Mouse (Mus musculus) stomach, embryonic 15.5 days (tissue): ENCODE data around the gene Stx8. TPM values are rescaled to one million over a fixed set of nuclear protein-coding genes. Genes with fewer than 3 reads are reported as not detected.
A peak's percentile ranks its signal among the peaks of the same experiment; 100 is the strongest.

ENCODE experiments used
- ATAC-seq: fragments of 200-750 bp; cut with Nextera tagmentation; 2 replicates; pipeline ENCODE4 v1.8.0; 2017; ENCODE audit warnings: low read depth, moderate number of reproducible peaks, moderate TSS enrichment; ENCODE audit not compliant: insufficient read depth, low FRiP score
- H3K27ac ChIP-seq: fragments of 300-500 bp; sonication (generic); 2 replicates; pipeline ENCODE4 v1.5.1; 2015; ENCODE audit warnings: mild to moderate bottlenecking, inconsistent platforms
- H3K27me3 ChIP-seq: fragments of 300-500 bp; sonication (generic); replicated peaks from 2 replicates; pipeline ENCODE4 v1.6.1; 2015; ENCODE audit warnings: inconsistent platforms
- H3K36me3 ChIP-seq: fragments of 300-500 bp; sonication (generic); 2 replicates; pipeline ENCODE4 v1.6.1; 2015; ENCODE audit warnings: inconsistent platforms
- H3K4me1 ChIP-seq: fragments of 300-500 bp; sonication (generic); 2 replicates; pipeline ENCODE4 v1.6.1; 2015; ENCODE audit warnings: inconsistent platforms
- H3K4me2 ChIP-seq: fragments of 300-500 bp; sonication (generic); 2 replicates; pipeline ENCODE4 v1.6.1; 2015; ENCODE audit warnings: mild to moderate bottlenecking, inconsistent platforms
- H3K4me3 ChIP-seq: fragments of 300-500 bp; sonication (generic); replicated peaks from 2 replicates; pipeline ENCODE4 v1.5.1; 2015; ENCODE audit warnings: inconsistent platforms
- H3K9ac ChIP-seq: fragments of 300-500 bp; sonication (generic); 2 replicates; pipeline ENCODE4 v1.6.1; 2015; ENCODE audit warnings: inconsistent platforms
- H3K9me3 ChIP-seq: fragments of 300-500 bp; sonication (generic); 2 replicates; pipeline ENCODE4 v1.6.1; 2016; ENCODE audit warnings: inconsistent platforms
- WGBS: fragments of 180-500 bp; shearing (Covaris S2); methylation state at CpG from one replicate; pipeline ENCODE4 v1.1.7; 2015; 5-methylcytosine and 5-hydroxymethylcytosine counted together
- polyA plus RNA-seq: library from polyadenylated mRNA; unstranded; fragments of >200 nt; fragmentation: Nextera tagmentation; extraction: Ambion mirVana; gene quantifications from 2 replicates; pipeline ENCODE4 v1.2.1, GENCODE M21; 2015

Stx8 gene
- polyA plus RNA-seq, 1 experiment from 2014 or later = 55.9 TPM

GRCm38 (mm10) chr11:68208582-68208981, 242.6 kb downstream of the Stx8 start:
- ATAC-seq = no peak
- Histone ChIP-seq H3K36me3 (no peaks in the 10 kb centered on the region), H3K4me1 (peaks cover 17% of the 10 kb centered on the region), H3K4me2 (no peak overlapping the region), H3K27me3 (no peaks in the 10 kb centered on the region), H3K27ac (peak overlapping the region; percentile 68), H3K9me3 (no peaks in the 10 kb centered on the region), H3K9ac (no peak overlapping the region), H3K4me3 (no peak overlapping the region)
- WGBS = 59% methylated on average over 1 of the region's 1 CpGs

GRCm38 (mm10) chr11:68209506-68209905, 243.5 kb downstream of the Stx8 start:
- no peak overlapping the region for H3K9ac ChIP-seq
- 76% methylated on average over 4 of the region's 4 CpGs for WGBS
- no peaks in the 10 kb centered on the region for H3K9me3 ChIP-seq
- H3K36me3 ChIP-seq = no peaks in the 10 kb centered on the region
- H3K27ac ChIP-seq = peak overlapping the region; percentile 52; the same call in 1 of the 2 replicates
- no peak overlapping the region for H3K4me2 ChIP-seq
- H3K4me1 ChIP-seq = peaks cover 16% of the 10 kb centered on the region
- no peak overlapping the region for H3K4me3 ChIP-seq
- no peak for ATAC-seq
- no peaks in the 10 kb centered on the region for H3K27me3 ChIP-seq

DNA sequence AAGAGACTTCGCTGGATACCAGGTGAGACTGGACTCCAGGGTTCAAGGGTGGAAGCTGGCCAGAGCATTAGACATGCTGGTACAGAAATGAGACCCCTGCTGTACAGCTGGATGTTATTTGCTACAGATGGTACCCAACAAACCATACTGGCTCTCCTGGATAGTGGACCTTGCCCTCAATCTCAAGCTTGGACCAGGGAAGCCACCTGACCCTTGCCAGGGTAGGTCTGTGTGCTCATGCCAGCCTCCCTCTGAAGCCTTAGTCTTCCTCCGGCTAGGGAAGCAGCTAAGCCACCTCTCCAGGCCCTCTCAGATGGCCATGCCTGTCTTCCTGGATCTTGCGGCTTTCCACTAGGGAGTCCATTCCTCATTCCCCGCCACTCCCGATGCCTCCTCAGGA, 244.7 kb downstream of the Stx8 start:
- H3K27me3 ChIP-seq = no peaks in the 10 kb centered on the region
- no peak overlapping the region for H3K27ac ChIP-seq
- H3K4me3 ChIP-seq = no peak overlapping the region
- no peak overlapping the region for H3K4me2 ChIP-seq
- no peak overlapping the region for H3K9ac ChIP-seq
- no peak for ATAC-seq
- peaks cover 12% of the 10 kb centered on the region; the same call in 1 of the 2 replicates for H3K4me1 ChIP-seq
- no peaks in the 10 kb centered on the region for H3K9me3 ChIP-seq
- H3K36me3 ChIP-seq = no peaks in the 10 kb centered on the region
- 88% methylated on average over 5 of the region's 5 CpGs for WGBS

- 0 out of 2 replicates have a peak, but pooled peaks have one; percentile 25 for ATAC-seq
- H3K27ac ChIP-seq = no peak overlapping the region
- H3K36me3 ChIP-seq = no peaks in the 10 kb centered on the region
- H3K4me2 ChIP-seq = no peak overlapping the region
- H3K27me3 ChIP-seq = no peaks in the 10 kb centered on the region
- no peak overlapping the region for H3K4me3 ChIP-seq
- H3K4me1 ChIP-seq = peaks cover 23% of the 10 kb centered on the region; the same call in 1 of the 2 replicates
- no peak overlapping the region for H3K9ac ChIP-seq
- no peaks in the 10 kb centered on the region for H3K9me3 ChIP-seq
- WGBS = 34% methylated on average over 8 of the region's 8 CpGs
Measured at GRCm38 (mm10) chr11:68211924-68212578, 246.1 kb downstream of the Stx8 start.

GRCm38 (mm10) chr11:68213896-68214295, 247.9 kb downstream of the Stx8 start:
- WGBS = 64% methylated on average over 3 of the region's 3 CpGs
- Histone ChIP-seq H3K4me2 (no peak overlapping the region), H3K4me3 (no peak overlapping the region), H3K9ac (no peak overlapping the region), H3K27ac (no peak overlapping the region), H3K36me3 (no peaks in the 10 kb centered on the region), H3K4me1 (peaks cover 24% of the 10 kb centered on the region; the same call in 1 of the 2 replicates), H3K27me3 (no peaks in the 10 kb centered on the region), H3K9me3 (no peaks in the 10 kb centered on the region)
- ATAC-seq = no peak

DNA sequence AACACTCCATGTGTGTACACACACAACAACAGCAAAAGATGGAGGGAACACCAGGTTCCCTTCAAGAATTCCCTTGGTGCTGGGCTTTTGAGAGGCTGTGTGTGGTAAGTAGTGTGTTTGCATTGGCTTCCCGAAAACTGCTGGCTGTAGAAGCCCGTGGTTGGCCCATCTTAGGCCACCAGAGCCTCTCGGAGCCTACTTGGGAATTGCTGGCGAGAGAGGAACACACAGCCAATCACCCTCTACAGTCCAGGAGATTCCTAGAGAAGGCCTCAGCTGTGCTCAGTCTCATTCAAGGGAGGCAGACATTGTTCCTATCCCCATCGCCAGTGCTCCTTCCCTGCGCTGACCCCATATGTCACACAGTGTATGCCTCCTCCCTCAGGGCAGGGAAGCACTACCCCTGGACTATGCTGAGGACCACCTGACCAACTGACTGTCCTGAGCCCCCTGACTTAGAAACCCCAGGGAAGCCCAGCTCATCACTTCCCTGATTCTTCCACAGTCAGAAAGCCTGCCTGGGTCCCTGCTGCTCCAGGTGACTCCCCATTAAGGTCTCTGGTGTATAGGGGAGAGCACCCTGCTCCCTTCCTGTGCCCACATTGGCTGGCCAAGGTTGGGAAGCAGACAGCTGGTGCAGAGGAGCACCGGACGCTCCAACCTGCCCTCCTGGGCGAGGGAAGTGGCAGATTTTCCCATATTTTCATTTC, 248.7 kb downstream of the Stx8 start:
- no peaks in the 10 kb centered on the region for H3K9me3 ChIP-seq
- 79% methylated on average over 9 of the region's 9 CpGs for WGBS
- peaks cover 24% of the 10 kb centered on the region; the same call in 1 of the 2 replicates for H3K4me1 ChIP-seq
- no peak for ATAC-seq
- H3K4me2 ChIP-seq = no peak overlapping the region
- no peaks in the 10 kb centered on the region for H3K27me3 ChIP-seq
- H3K27ac ChIP-seq = no peak overlapping the region
- H3K4me3 ChIP-seq = no peak overlapping the region
- no peaks in the 10 kb centered on the region for H3K36me3 ChIP-seq
- no peak overlapping the region for H3K9ac ChIP-seq

DNA sequence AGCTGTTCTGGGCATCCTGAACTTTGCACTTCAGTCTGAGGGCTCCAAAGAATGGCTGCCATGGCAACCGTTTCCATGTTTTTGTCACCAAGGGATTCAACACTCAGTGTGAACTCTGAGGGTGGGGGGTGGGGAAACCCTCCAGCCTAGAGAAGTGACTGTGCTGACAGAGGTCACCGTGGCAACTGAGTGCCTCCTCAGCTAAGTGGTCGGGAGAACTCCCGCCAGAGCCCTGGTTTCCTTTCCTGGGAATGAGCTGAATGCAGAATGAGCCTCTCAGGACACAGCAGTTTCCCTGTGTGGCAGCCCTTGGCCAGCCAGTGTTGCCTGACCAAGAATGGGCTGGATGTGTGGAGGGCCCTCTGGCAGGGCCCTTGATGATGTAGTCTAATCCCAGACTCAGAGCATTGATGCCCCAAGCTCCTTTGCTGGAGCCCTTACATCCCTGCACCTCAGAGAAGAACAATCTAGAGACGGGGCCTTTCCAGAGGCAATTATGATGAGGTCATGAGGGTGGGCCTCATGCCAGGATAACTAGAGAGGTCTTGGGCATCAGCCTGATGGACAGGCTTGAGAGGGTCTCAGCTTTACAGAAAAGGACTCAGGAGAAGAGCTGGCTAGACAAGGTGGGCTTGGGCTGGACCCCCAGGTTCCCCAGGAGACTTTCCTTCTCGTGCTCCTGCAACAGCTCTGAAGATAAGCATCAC, 249.4 kb downstream of the Stx8 start:
- H3K9ac ChIP-seq = no peak overlapping the region

DNA sequence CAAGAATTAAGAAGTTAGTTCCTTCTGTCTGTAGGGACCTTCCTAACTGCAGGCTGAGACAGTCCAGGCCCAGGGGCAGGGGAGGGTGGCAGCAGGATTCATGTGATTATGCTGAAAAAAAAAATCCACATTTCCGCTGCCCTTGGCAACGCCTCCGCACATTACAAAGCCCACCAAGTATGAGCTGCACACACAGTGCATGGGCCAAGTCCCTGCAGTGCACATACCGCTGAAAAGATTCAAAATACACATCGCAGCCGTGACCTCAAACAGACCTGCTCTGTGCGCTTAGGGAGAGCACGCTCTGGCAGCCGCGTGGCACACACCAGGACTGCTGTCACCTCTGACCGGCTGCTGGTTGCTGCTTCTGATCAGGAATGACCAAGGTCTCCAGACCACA, 250.0 kb downstream of the Stx8 start:
- Histone ChIP-seq H3K4me1 (peaks cover 24% of the 10 kb centered on the region; the same call in 1 of the 2 replicates), H3K4me3 (no peak overlapping the region), H3K9ac (no peak overlapping the region), H3K9me3 (no peaks in the 10 kb centered on the region), H3K27ac (no peak overlapping the region), H3K36me3 (no peaks in the 10 kb centered on the region), H3K27me3 (no peaks in the 10 kb centered on the region), H3K4me2 (no peak overlapping the region)
- ATAC-seq = no peak
- WGBS = 53% methylated on average over 11 of the region's 11 CpGs

More for the DNA sequence above, 249.4 kb downstream of the Stx8 start:
- ATAC-seq = no peak
- Histone ChIP-seq H3K4me2 (no peak overlapping the region), H3K9me3 (no peaks in the 10 kb centered on the region), H3K36me3 (no peaks in the 10 kb centered on the region), H3K4me1 (peaks cover 24% of the 10 kb centered on the region; the same call in 1 of the 2 replicates), H3K4me3 (no peak overlapping the region), H3K27me3 (no peaks in the 10 kb centered on the region), H3K27ac (no peak overlapping the region)
- 32% methylated on average over 6 of the region's 6 CpGs for WGBS

GRCm38 (mm10) chr11:68220733-68221132, 254.7 kb downstream of the Stx8 start:
- H3K9ac ChIP-seq = no peak overlapping the region
- H3K4me2 ChIP-seq = no peak overlapping the region
- no peaks in the 10 kb centered on the region for H3K9me3 ChIP-seq
- H3K36me3 ChIP-seq = no peaks in the 10 kb centered on the region
- no peaks in the 10 kb centered on the region for H3K27me3 ChIP-seq
- no peak overlapping the region for H3K4me3 ChIP-seq
- 84% methylated on average over 4 of the region's 4 CpGs for WGBS
- peaks cover 11% of the 10 kb centered on the region; the same call in 1 of the 2 replicates for H3K4me1 ChIP-seq
- no peak for ATAC-seq
- H3K27ac ChIP-seq = no peak overlapping the region

DNA sequence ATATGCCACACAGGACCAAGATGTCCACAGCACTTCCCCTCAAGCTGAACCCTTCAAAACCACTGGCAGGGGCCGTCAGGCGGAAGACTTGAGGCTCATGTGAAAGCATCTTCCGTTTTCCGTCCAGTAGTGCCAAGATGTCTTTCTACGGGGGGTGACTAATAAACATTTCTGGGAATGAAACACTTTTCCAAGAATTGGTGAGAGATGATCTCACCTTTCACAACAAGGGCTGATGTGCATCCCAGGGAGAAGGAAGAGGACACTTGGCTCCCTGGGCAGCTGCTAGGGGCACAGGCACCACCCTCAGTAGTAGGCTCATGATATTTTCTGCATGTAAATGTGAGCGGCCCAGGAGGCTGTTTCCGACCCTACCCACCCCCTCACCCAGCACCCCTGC, 256.2 kb downstream of the Stx8 start:
- WGBS = 81% methylated on average over 7 of the region's 7 CpGs
- Histone ChIP-seq H3K9ac (no peak overlapping the region), H3K4me2 (no peak overlapping the region), H3K4me1 (no peaks in the 10 kb centered on the region), H3K27ac (no peak overlapping the region), H3K27me3 (no peaks in the 10 kb centered on the region), H3K4me3 (no peak overlapping the region), H3K36me3 (no peaks in the 10 kb centered on the region), H3K9me3 (no peaks in the 10 kb centered on the region)
- ATAC-seq = no peak

- 58% methylated on average over 13 of the region's 13 CpGs for WGBS
- H3K4me1 ChIP-seq = no peaks in the 10 kb centered on the region
- no peak overlapping the region for H3K27ac ChIP-seq
- ATAC-seq = no peak
- no peaks in the 10 kb centered on the region for H3K9me3 ChIP-seq
- H3K36me3 ChIP-seq = no peaks in the 10 kb centered on the region
- no peak overlapping the region for H3K9ac ChIP-seq
- H3K4me3 ChIP-seq = no peak overlapping the region
- no peak overlapping the region for H3K4me2 ChIP-seq
- H3K27me3 ChIP-seq = no peaks in the 10 kb centered on the region
Measured at GRCm38 (mm10) chr11:68223143-68223542, 257.1 kb downstream of the Stx8 start.

GRCm38 (mm10) chr11:68226654-68227057, 260.7 kb downstream of the Stx8 start:
- Histone ChIP-seq H3K4me1 (peaks cover 8% of the 10 kb centered on the region; the same call in 1 of the 2 replicates), H3K27ac (no peak overlapping the region), H3K9ac (no peak overlapping the region), H3K9me3 (no peaks in the 10 kb centered on the region), H3K36me3 (no peaks in the 10 kb centered on the region), H3K4me3 (no peak overlapping the region), H3K27me3 (no peaks in the 10 kb centered on the region), H3K4me2 (no peak overlapping the region)
- 79% methylated on average over 5 of the region's 5 CpGs for WGBS
- ATAC-seq = no peak
